Mouse (Mus musculus) lung, embryonic 15.5 days (tissue): ENCODE data around the gene Cyp2s1. TPM values are rescaled to one million over a fixed set of nuclear protein-coding genes. Genes with fewer than 3 reads are reported as not detected.

ENCODE experiments used
- ATAC-seq: fragments of 200-750 bp; cut with Nextera tagmentation; 2 replicates; pipeline ENCODE4 v1.8.0; 2017; ENCODE audit warnings: moderate number of reproducible peaks, borderline replicate concordance; ENCODE audit not compliant: low FRiP score, low TSS enrichment; ENCODE audit errors: extremely low read depth
- H3K27ac ChIP-seq: fragments of 300-500 bp; sonication (generic); 2 replicates; pipeline ENCODE4 v1.5.1; 2015; ENCODE audit warnings: moderate library complexity, mild to moderate bottlenecking, inconsistent platforms
- H3K27me3 ChIP-seq: fragments of 300-500 bp; sonication (generic); 2 replicates; pipeline ENCODE4 v1.6.1; 2015; ENCODE audit warnings: inconsistent platforms
- H3K36me3 ChIP-seq: fragments of 300-500 bp; sonication (generic); 2 replicates; pipeline ENCODE4 v1.6.1; 2015; ENCODE audit warnings: inconsistent platforms
- H3K4me1 ChIP-seq: fragments of 300-500 bp; sonication (generic); 2 replicates; pipeline ENCODE4 v1.6.1; 2015; ENCODE audit warnings: inconsistent platforms
- H3K4me2 ChIP-seq: fragments of 300-500 bp; sonication (generic); 2 replicates; pipeline ENCODE4 v1.6.1; 2015; ENCODE audit warnings: inconsistent platforms, mild to moderate bottlenecking, moderate library complexity
- H3K4me3 ChIP-seq: fragments of 300-500 bp; sonication (generic); 2 replicates; pipeline ENCODE4 v1.5.1; 2015; ENCODE audit warnings: mild to moderate bottlenecking, inconsistent platforms
- H3K9ac ChIP-seq: fragments of 300-500 bp; sonication (generic); 2 replicates; pipeline ENCODE4 v1.6.1; 2015; ENCODE audit warnings: inconsistent platforms
- H3K9me3 ChIP-seq: fragments of 300-500 bp; sonication (generic); 2 replicates; pipeline ENCODE4 v1.6.1; 2016; ENCODE audit warnings: inconsistent platforms
- WGBS: fragments of 180-500 bp; shearing (Covaris S2); methylation state at CpG from one replicate; pipeline ENCODE4 v1.1.7; 2015; 5-methylcytosine and 5-hydroxymethylcytosine counted together
- polyA plus RNA-seq: library from polyadenylated mRNA; unstranded; fragments of >200 nt; fragmentation: Nextera tagmentation; extraction: Ambion mirVana; gene quantifications from 2 replicates; pipeline ENCODE4 v1.2.1, GENCODE M21; 2015

Cyp2s1 gene
- polyA plus RNA-seq, 1 experiment from 2014 or later, result 11.4 TPM

GRCm38 (mm10) chr7:25840908-25841307, 24.2 kb upstream of the Cyp2s1 start:
- H3K4me3 ChIP-seq, result no peak overlapping the region
- no peak overlapping the region for H3K4me2 ChIP-seq
- H3K27ac ChIP-seq, result no peak overlapping the region
- WGBS, result 36% methylated on average over 4 of the region's 4 CpGs
- H3K9ac ChIP-seq, result no peak overlapping the region
- no peaks in the 10 kb centered on the region for H3K9me3 ChIP-seq
- no peaks in the 10 kb centered on the region for H3K36me3 ChIP-seq
- peaks cover 15% of the 10 kb centered on the region for H3K4me1 ChIP-seq
- no peaks in the 10 kb centered on the region for H3K27me3 ChIP-seq
- no peak for ATAC-seq

DNA sequence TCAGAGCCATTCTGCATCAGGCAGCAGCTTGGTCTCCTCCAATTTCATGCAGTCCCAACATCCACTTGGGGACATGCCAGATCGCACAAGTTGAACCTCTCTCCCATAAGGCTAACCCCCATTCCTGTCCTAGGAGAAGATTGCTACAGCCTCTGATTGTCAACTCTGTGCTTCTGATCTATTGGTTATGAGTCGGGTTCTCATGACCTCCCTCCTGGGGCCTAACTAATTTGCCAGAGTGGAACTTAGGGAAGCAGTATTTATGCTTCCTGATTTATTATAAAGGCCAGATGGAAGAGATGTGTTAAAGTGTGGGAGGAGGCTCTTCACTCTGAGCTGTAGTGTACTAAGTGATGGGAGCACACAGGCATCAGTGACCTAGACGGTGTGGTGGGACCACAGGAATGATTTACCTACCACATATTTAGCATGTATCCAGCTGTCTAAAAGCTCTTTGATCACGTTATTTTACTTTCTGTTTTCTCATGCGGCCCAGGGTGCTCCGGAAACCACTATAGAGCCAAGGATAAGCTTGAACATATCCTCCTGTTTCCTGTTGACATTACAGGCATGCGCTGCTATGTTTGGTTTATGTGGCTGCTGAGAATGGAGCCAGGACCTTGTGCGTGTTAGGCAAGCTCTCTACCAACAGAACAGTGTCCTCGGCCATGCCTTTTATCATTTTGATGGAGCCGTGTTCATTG, 18.6 kb upstream of the Cyp2s1 start:
- Histone ChIP-seq H3K27me3 (no peaks in the 10 kb centered on the region), H3K27ac (peak overlapping the region; percentile 54; the same call in 1 of the 2 replicates), H3K4me3 (no peak overlapping the region), H3K9ac (no peak overlapping the region), H3K9me3 (no peaks in the 10 kb centered on the region), H3K4me1 (peaks cover 16% of the 10 kb centered on the region; the same call in 1 of the 2 replicates), H3K4me2 (peak overlapping the region; percentile 15; the same call in 1 of the 2 replicates), H3K36me3 (no peaks in the 10 kb centered on the region)
- ATAC-seq, result peak; percentile 78
- WGBS, result 40% methylated on average over 10 of the region's 10 CpGs

DNA sequence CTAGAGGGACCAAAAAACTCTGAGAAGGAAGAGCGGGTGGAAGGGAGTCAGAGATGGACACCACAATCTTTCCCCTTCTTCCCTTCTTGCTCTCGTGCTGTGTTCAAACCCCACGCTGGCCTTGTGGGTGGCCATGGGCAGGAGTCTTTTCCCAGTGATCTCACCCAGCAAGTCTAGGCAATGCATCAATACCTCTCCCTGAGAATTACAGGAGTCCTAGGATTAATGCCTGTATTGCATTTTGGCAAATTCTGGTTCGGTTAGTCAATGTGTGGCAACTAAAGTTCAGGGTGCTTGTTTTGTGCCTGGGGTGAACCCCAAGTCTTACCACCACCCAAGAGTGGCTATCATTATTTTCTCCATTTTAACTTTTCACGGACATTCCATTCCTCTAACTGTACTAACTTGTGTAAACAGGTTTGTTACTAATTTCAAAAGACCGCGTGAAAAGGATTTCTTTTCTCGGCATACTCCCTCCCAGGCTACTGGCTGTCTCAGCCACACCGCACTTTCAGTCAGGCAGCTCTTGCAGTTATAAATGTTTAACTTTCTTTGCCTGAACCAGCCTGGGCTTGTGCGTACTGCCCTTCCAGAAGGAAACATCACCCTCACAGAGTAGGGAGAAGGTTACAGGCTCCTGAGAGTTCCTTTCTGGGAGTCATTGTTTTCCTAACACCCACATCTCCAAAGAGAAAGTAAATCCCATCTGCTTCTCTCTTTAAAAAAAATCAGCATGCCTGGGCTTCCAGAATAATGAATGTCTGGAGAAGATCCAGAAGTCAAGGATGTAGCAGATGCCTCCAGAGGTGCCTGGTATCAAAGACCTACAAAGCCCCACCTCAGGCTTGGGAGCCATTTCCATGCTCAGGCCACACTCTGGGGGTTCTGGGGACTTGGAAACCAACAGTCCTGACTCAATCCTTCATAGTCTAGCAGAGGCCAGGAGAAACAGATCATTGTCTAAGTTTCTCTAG, 15.1 kb upstream of the Cyp2s1 start:
- 51% methylated on average over 10 of the region's 10 CpGs for WGBS
- Histone ChIP-seq H3K27me3 (no peaks in the 10 kb centered on the region), H3K4me3 (no peak overlapping the region), H3K9ac (no peak overlapping the region), H3K4me2 (no peak overlapping the region), H3K36me3 (no peaks in the 10 kb centered on the region), H3K4me1 (peaks cover 16% of the 10 kb centered on the region; the same call in 1 of the 2 replicates), H3K9me3 (no peaks in the 10 kb centered on the region), H3K27ac (peak overlapping the region; percentile 50; the same call in 1 of the 2 replicates)
- ATAC-seq, result no peak

GRCm38 (mm10) chr7:25830251-25830650, 13.5 kb upstream of the Cyp2s1 start:
- Histone ChIP-seq H3K4me2 (no peak overlapping the region), H3K27ac (no peak overlapping the region), H3K4me1 (peaks cover 9% of the 10 kb centered on the region; the same call in 1 of the 2 replicates), H3K4me3 (no peak overlapping the region), H3K27me3 (no peaks in the 10 kb centered on the region), H3K9me3 (no peaks in the 10 kb centered on the region), H3K36me3 (no peaks in the 10 kb centered on the region), H3K9ac (no peak overlapping the region)
- WGBS, result 36% methylated on average over 2 of the region's 2 CpGs
- no peak for ATAC-seq

- 22% methylated on average over 3 of the region's 3 CpGs for WGBS
- Histone ChIP-seq H3K27ac (no peak overlapping the region), H3K4me1 (0 out of 2 replicates have a peak, but pooled peaks cover 4% of the 10 kb centered on the region), H3K4me3 (no peak overlapping the region), H3K4me2 (no peak overlapping the region), H3K36me3 (no peaks in the 10 kb centered on the region), H3K27me3 (no peaks in the 10 kb centered on the region), H3K9ac (no peak overlapping the region), H3K9me3 (no peaks in the 10 kb centered on the region)
- ATAC-seq, result no peak
These were observed 10.5 kb upstream of the Cyp2s1 start for GRCm38 (mm10) chr7:25827199-25827598.

GRCm38 (mm10) chr7:25826029-25826428, 9.3 kb upstream of the Cyp2s1 start:
- Histone ChIP-seq H3K9me3 (no peaks in the 10 kb centered on the region), H3K36me3 (no peaks in the 10 kb centered on the region), H3K27ac (no peak overlapping the region), H3K27me3 (no peaks in the 10 kb centered on the region), H3K9ac (no peak overlapping the region), H3K4me2 (no peak overlapping the region), H3K4me3 (no peak overlapping the region), H3K4me1 (no peaks in the 10 kb centered on the region)
- ATAC-seq, result no peak
- WGBS, result 56% methylated on average over 6 of the region's 6 CpGs

DNA sequence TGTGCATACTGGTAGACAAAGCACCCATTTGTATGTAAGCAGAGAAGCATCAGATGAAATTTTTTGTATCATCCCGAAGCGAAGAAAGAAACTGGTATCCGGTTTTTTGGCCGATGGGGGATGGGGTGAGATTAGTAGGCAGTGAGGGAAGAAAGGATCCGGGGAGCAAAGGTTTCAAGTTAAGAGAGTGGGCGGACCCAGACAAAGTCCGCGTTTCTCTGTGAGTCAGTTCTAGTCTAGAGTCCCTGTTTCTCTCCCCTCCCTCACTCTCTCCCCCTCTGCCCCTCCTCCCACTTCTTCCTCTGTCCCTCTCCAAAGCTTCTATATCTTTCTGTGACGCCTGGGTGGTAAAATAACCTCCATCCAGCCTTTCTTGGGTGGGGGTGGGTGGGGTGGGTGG, 8.3 kb upstream of the Cyp2s1 start:
- WGBS, result 47% methylated on average over 9 of the region's 9 CpGs
- no peak overlapping the region for H3K4me3 ChIP-seq
- no peak overlapping the region for H3K4me2 ChIP-seq
- H3K9ac ChIP-seq, result no peak overlapping the region
- H3K27ac ChIP-seq, result no peak overlapping the region
- H3K4me1 ChIP-seq, result no peaks in the 10 kb centered on the region
- no peak for ATAC-seq
- no peaks in the 10 kb centered on the region for H3K36me3 ChIP-seq
- no peaks in the 10 kb centered on the region for H3K27me3 ChIP-seq
- H3K9me3 ChIP-seq, result no peaks in the 10 kb centered on the region

DNA sequence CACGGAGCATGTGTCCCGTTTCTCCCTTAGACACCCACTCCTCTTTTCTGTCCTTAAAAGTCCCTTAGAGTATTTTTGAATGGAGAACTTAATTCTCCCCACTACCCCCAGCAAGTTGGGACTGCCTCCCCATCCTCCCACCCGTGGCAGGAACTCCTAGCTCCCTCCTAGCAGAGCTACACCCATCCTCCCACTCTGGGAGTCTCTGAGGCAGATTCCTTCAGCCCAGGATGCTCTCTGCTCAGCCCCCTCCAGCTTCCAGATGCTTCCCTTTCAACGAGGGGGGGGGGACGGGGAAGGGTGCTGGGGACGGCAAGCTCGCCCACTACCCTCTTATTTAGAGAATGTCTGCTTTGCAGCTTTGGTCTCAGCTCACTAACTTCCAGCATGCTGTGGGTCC, 1.1 kb downstream of the Cyp2s1 start:
- peaks cover 42% of the 10 kb centered on the region for H3K27me3 ChIP-seq
- H3K9me3 ChIP-seq, result no peaks in the 10 kb centered on the region
- 22% methylated on average over 7 of the region's 7 CpGs for WGBS
- H3K4me1 ChIP-seq, result peaks cover 12% of the 10 kb centered on the region
- no peak for ATAC-seq
- no peak overlapping the region for H3K27ac ChIP-seq
- peak overlapping the region; percentile 70 for H3K4me2 ChIP-seq
- H3K9ac ChIP-seq, result 0 out of 2 replicates have a peak overlapping the region, but pooled peaks have one; percentile 3
- peak overlapping the region; percentile 34 for H3K4me3 ChIP-seq
- no peaks in the 10 kb centered on the region for H3K36me3 ChIP-seq

- WGBS, result 73% methylated on average over 9 of the region's 9 CpGs
- H3K9me3 ChIP-seq, result no peaks in the 10 kb centered on the region
These were observed 2.0 kb downstream of the Cyp2s1 start for GRCm38 (mm10) chr7:25814711-25815110.

DNA sequence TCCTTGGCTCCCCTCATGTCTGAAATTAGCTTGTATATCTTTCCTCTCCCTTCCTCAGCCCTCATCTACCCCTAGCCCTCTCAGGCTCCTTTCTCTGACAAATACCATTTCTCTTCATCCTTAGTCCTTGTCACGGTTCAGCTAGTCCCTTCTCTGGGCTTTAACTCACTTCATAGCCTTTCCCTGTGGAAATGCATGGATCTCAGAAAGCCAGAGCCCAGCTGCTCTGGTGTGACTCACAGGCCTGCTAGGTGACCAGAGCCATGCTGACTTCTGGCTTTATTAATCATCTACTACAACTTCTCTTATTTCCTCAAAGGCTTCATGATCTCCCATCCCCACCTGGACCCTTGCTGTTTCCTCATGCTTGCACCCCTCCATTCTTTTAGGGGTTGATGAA, 4.5 kb downstream of the Cyp2s1 start:
- H3K4me3 ChIP-seq, result no peak overlapping the region
- H3K4me1 ChIP-seq, result peaks cover 12% of the 10 kb centered on the region
- H3K9ac ChIP-seq, result no peak overlapping the region
- H3K27ac ChIP-seq, result no peak overlapping the region
- no peaks in the 10 kb centered on the region for H3K36me3 ChIP-seq
- H3K9me3 ChIP-seq, result no peaks in the 10 kb centered on the region
- peaks cover 29% of the 10 kb centered on the region for H3K27me3 ChIP-seq
- no peak overlapping the region for H3K4me2 ChIP-seq
- 50% methylated on average over 1 of the region's 1 CpGs for WGBS
- ATAC-seq, result no peak

More at GRCm38 (mm10) chr7:25814711-25815110, 2.0 kb downstream of the Cyp2s1 start:
- Histone ChIP-seq H3K27me3 (peaks cover 42% of the 10 kb centered on the region), H3K4me3 (no peak overlapping the region), H3K4me2 (no peak overlapping the region), H3K27ac (no peak overlapping the region), H3K4me1 (peaks cover 12% of the 10 kb centered on the region), H3K9ac (no peak overlapping the region), H3K36me3 (no peaks in the 10 kb centered on the region)
- ATAC-seq, result no peak

DNA sequence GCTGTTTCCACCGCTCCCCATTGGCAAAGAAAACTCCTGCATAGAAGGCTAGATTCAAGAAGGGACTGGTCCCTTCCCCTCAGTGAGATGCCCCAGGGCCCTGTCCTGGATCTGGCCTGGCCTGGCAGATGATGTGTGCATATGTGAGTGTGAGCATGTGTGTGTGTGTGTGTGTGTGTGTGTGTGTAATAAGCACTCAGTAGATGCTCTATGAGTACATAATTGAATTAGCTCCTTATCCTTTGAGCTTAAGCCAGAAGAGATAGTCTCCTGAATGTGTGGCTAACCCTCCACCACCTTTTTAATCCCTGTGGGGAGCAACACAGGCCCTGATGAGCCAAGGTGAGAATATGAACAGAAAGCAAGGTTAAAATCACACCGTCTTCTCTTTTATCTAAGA, 5.0 kb downstream of the Cyp2s1 start:
- Histone ChIP-seq H3K27me3 (peaks cover 24% of the 10 kb centered on the region), H3K9me3 (no peaks in the 10 kb centered on the region)
- no peak for ATAC-seq

More for the DNA sequence above, 5.0 kb downstream of the Cyp2s1 start:
- Histone ChIP-seq H3K36me3 (no peaks in the 10 kb centered on the region), H3K27ac (no peak overlapping the region), H3K9ac (no peak overlapping the region), H3K4me3 (no peak overlapping the region), H3K4me1 (peaks cover 10% of the 10 kb centered on the region), H3K4me2 (no peak overlapping the region)
- WGBS, result 72% methylated on average over 2 of the region's 2 CpGs
